Mouse (Mus musculus): Measurements from ENCODE around the gene Map3k11.

The Map3k11 gene

GRCm38 (mm10) chr19:5688200-5689087 is at the start of gene Map3k11, which contains the start of gene Pcnx3:
Map3k11 (plus strand) TSS chr19:5688742.
Pcnx3 (minus strand) TSS chr19:5688908.
- ChIA-PET POLR2A (interaction anchor here (0.6 to 3.2 kb wide), 91 partner anchors 9 to 1563 kb away, joined by 3 to 20 read pairs (median 4); partner anchors contain the start of genes Cfl1 (in 2 of the 4), Kat5 (in 2 of the 4), Kcnk7 (in 2 of the 4) and Mus81 (in 2 of the 4)), CTCF (interaction anchor here in 2 of 4 experiments (0.8 to 1.5 kb wide), 9 partner anchors 23 to 340 kb away, joined by 3 to 6 read pairs (median 4); partner anchors contain the start of genes Cst6 (in 1 of the 2) and Mus81 (in 1 of the 2))

GRCm38 (mm10) chr19:5640339-5640738 is 48.2 kb upstream of the Map3k11 start:
- CTCF ChIA-PET, result interaction anchor here in 2 of 4 experiments (0.5 to 1.3 kb wide), 4 partner anchors 71 to 88 kb away, joined by 3 to 6 read pairs (median 4); partner anchors contain the start of gene Ap5b1 (in 1 of the 2)
- POLR2A ChIA-PET, result interaction anchor here (0.8 to 6.0 kb wide), 24 partner anchors 8 to 427 kb away, joined by 3 to 42 read pairs (median 4); partner anchors contain the start of genes Kat5 (in 1 of the 4), Map3k11 (in 1 of the 4), Mus81 (in 1 of the 4) and Pcnx3 (in 1 of the 4)

- ChIA-PET CTCF (interaction anchor here in 2 of 4 experiments (0.5 to 1.3 kb wide), 5 partner anchors 19 to 1163 kb away, joined by 3 to 14 read pairs (median 3); partner anchors contain the start of gene Ap5b1 (in 1 of the 2)), POLR2A (interaction anchor here (0.7 to 6.0 kb wide), 28 partner anchors 7 to 184 kb away, joined by 3 to 42 read pairs (median 4); partner anchors contain the start of genes Map3k11 (in 1 of the 4), Mus81 (in 1 of the 4), Pcnx3 (in 1 of the 4) and Scyl1 (in 1 of the 4))
Observed at GRCm38 (mm10) chr19:5641021-5641420, 47.5 kb upstream of the Map3k11 start.

- POLR2A ChIA-PET, result interaction anchor here in 3 of 4 experiments (0.6 to 2.3 kb wide), 19 partner anchors 11 to 592 kb away, joined by 3 to 12 read pairs (median 3); partner anchors contain the start of genes Map3k11 (in 1 of the 3), Pcnx3 (in 1 of the 3), Rin1 (in 1 of the 3) and Scyl1 (in 1 of the 3)
- CTCF ChIA-PET, result interaction anchor here in 2 of 4 experiments (0.5 to 1.0 kb wide), 4 partner anchors 18 to 1164 kb away, joined by 3 to 14 read pairs (median 3); no protein-coding TSS in a partner anchor
Observed at GRCm38 (mm10) chr19:5641641-5642040, 46.9 kb upstream of the Map3k11 start.

GRCm38 (mm10) chr19:5645280-5645679 is 43.3 kb upstream of the Map3k11 start:
- ChIA-PET CTCF (no interaction called here), POLR2A (interaction anchor here in 2 of 4 experiments (0.5 to 4.6 kb wide), 4 partner anchors 10 to 181 kb away, joined by 3 to 27 read pairs (median 4); partner anchors contain the start of gene Sipa1 (in 1 of the 2))

- ChIA-PET POLR2A (interaction anchor here in 2 of 4 experiments (1.2 to 10.2 kb wide), 9 partner anchors 8 to 183 kb away, joined by 3 to 99 read pairs (median 6); partner anchors contain the start of genes Sipa1 (in 2 of the 2), Fam89b (in 1 of the 2), Rela (in 1 of the 2) and Rnaseh2c (in 1 of the 2)), CTCF (interaction anchor here in 3 of 4 experiments (0.6 to 2.9 kb wide), 3 partner anchors 12 to 456 kb away, joined by 3 to 11 read pairs (median 4); partner anchors contain the start of gene Ap5b1 (in 1 of the 3))
Observed at GRCm38 (mm10) chr19:5646731-5647330, 41.7 kb upstream of the Map3k11 start.

GRCm38 (mm10) chr19:5647791-5648190 is 40.8 kb upstream of the Map3k11 start:
- ChIA-PET POLR2A (interaction anchor here (0.5 to 10.2 kb wide), 37 partner anchors 7 to 865 kb away, joined by 3 to 99 read pairs (median 5); partner anchors contain the start of genes Rela (in 3 of the 4), Sipa1 (in 3 of the 4), Cfl1 (in 2 of the 4) and Mus81 (in 2 of the 4)), CTCF (interaction anchor here in 3 of 4 experiments (0.5 to 2.9 kb wide), 8 partner anchors 16 to 123 kb away, joined by 3 to 11 read pairs (median 3); partner anchors contain the start of genes Ap5b1 (in 2 of the 3), Ehbp1l1 (in 1 of the 3), Scyl1 (in 1 of the 3) and Sipa1 (in 1 of the 3))

GRCm38 (mm10) chr19:5648401-5649297 is 39.9 kb upstream of the Map3k11 start:
- POLR2A ChIA-PET, result interaction anchor here (0.6 to 10.2 kb wide), 70 partner anchors 8 to 566 kb away, joined by 3 to 99 read pairs (median 4); partner anchors contain the start of genes Rela (in 4 of the 4), Sipa1 (in 4 of the 4), Map3k11 (in 3 of the 4) and Pcnx3 (in 3 of the 4)

GRCm38 (mm10) chr19:5649298-5649741 is 39.2 kb upstream of the Map3k11 start:
- ChIA-PET POLR2A (interaction anchor here (0.6 to 10.2 kb wide), 49 partner anchors 8 to 567 kb away, joined by 3 to 99 read pairs (median 5); partner anchors contain the start of genes Sipa1 (in 4 of the 4), Rela (in 3 of the 4), Kat5 (in 2 of the 4) and Map3k11 (in 2 of the 4)), CTCF (interaction anchor here in 3 of 4 experiments (0.7 to 2.3 kb wide), 10 partner anchors 43 to 612 kb away, joined by 3 to 7 read pairs (median 4); partner anchors contain the start of genes Ap5b1 (in 1 of the 3) and Ehbp1l1 (in 1 of the 3))

More at GRCm38 (mm10) chr19:5648401-5649297, 39.9 kb upstream of the Map3k11 start:
- CTCF ChIA-PET, result interaction anchor here (0.5 to 2.9 kb wide), 16 partner anchors 15 to 612 kb away, joined by 3 to 11 read pairs (median 3); partner anchors contain the start of genes Ap5b1 (in 2 of the 4), Ehbp1l1 (in 1 of the 4), Sipa1 (in 1 of the 4) and Snx32 (in 1 of the 4)

GRCm38 (mm10) chr19:5651502-5652274 is 36.9 kb upstream of the Map3k11 start:
- ChIA-PET CTCF (interaction anchor here in 2 of 4 experiments (0.6 to 1.0 kb wide), 2 partner anchors 29 to 108 kb away, joined by 3 to 4 read pairs; no protein-coding TSS in a partner anchor), POLR2A (interaction anchor here in 2 of 4 experiments (0.6 to 10.2 kb wide), 8 partner anchors 8 to 241 kb away, joined by 3 to 99 read pairs (median 4); partner anchors contain the start of genes Kat5 (in 1 of the 2), Map3k11 (in 1 of the 2), Pcnx3 (in 1 of the 2) and Sipa1 (in 1 of the 2))

- POLR2A ChIA-PET, result interaction anchor here in 3 of 4 experiments (0.5 to 10.2 kb wide), 11 partner anchors 9 to 223 kb away, joined by 3 to 99 read pairs (median 4); partner anchors contain the start of genes Ehbp1l1 (in 1 of the 3), Frmd8 (in 1 of the 3), Map3k11 (in 1 of the 3) and Pcnx3 (in 1 of the 3)
Observed at GRCm38 (mm10) chr19:5652570-5652969, 36.0 kb upstream of the Map3k11 start.

GRCm38 (mm10) chr19:5653969-5654719 is 34.4 kb upstream of the Map3k11 start:
- POLR2A ChIA-PET, result interaction anchor here (0.6 to 10.2 kb wide), 38 partner anchors 7 to 431 kb away, joined by 3 to 99 read pairs (median 4); partner anchors contain the start of genes Map3k11 (in 2 of the 4), Mus81 (in 2 of the 4), Pcnx3 (in 2 of the 4) and Sipa1 (in 2 of the 4)
- CTCF ChIA-PET, result interaction anchor here in 3 of 4 experiments (0.6 to 1.3 kb wide), 8 partner anchors 9 to 936 kb away, joined by 3 to 7 read pairs (median 4); partner anchors contain the start of genes Mus81 (in 1 of the 3) and Sipa1 (in 1 of the 3)

More at GRCm38 (mm10) chr19:5652570-5652969, 36.0 kb upstream of the Map3k11 start:
- CTCF ChIA-PET, result interaction anchor here in 3 of 4 experiments (0.6 to 1.0 kb wide), 4 partner anchors 10 to 1353 kb away, joined by 3 to 11 read pairs (median 4); no protein-coding TSS in a partner anchor

GRCm38 (mm10) chr19:5654720-5655298 is 33.7 kb upstream of the Map3k11 start:
- ChIA-PET CTCF (interaction anchor here in 3 of 4 experiments (0.5 to 1.3 kb wide), 4 partner anchors 9 to 1540 kb away, joined by 3 read pairs; partner anchors contain the start of genes Mus81 (in 1 of the 3) and Sipa1 (in 1 of the 3)), POLR2A (interaction anchor here (0.7 to 10.2 kb wide), 29 partner anchors 7 to 270 kb away, joined by 3 to 99 read pairs (median 4); partner anchors contain the start of genes Pcnx3 (in 3 of the 4), Map3k11 (in 2 of the 4), Sipa1 (in 2 of the 4) and Cdc42ep2 (in 1 of the 4))
